Mouse (Mus musculus) mouse embryonic stem cell (cell line): ENCODE results near the gene Copz1.
"Not testable (repeated sequence)": the region's sequence is repeated elsewhere in the genome, so short reads cannot be mapped to it uniquely, and the experiment has no call there.

ENCODE experiments used
- in situ Hi-C, 2 experiments: fragments of 300-500 bp; cut with MboI; formaldehyde crosslinking; loops; 1 replicate in 1 of 2; 3 replicates in 1 of 2; pipeline ENCODE4 v1.14.3; 2019 to 2020; ENCODE audit warnings: low sequenced_read_pairs in 2 of 2, low pct_unique_long_range_greater_than_20kb in 1 of 2, mixed read lengths in 1 of 2; ENCODE audit not compliant: unreplicated experiment in 1 of 2

Copz1 gene

DNA sequence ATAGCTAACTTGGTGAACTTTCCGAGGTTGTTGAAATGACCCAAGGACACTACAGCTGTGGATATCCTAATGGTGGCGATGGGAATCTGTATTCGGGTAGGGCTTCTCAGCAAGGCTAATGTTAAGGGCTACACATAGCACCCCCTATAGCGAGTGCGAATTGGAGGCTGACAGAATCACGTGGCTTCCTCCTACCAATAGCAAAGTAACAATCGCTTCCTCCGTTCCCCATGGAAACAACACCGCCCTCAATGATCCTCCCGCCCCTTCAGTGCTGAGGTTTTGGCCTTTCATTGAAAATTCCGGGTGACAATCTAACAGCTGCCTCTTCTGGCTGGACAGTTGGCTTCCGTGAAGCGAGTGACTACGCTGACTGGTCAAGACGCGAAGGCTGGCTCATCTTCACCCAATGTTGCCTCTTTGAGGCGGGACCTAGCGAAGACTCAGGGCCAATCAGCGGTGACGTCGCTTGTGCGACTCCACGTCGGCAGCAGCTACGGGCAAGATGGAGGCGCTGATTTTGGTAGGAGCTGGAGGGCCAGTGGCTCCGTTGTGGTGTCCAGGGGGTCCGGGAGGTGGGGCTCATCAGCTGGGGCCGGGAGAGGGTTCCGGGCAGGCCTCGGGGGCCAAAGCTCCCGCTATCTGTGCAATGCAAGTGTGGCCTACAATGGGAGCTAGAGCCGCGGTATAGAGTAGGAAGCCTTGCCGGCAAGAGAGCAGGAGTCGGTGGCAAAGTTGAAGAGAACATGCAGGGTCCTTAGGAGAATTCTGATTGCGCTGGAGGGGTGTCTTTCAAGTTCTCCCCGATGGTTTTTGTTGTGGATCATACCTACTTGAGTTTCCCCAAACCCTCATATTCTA is at the start of gene Copz1:
Gene Copz1 (plus strand): TSS at position 296 of the 861 bp plus-strand sequence.
- in situ Hi-C loops: no loop called here

DNA sequence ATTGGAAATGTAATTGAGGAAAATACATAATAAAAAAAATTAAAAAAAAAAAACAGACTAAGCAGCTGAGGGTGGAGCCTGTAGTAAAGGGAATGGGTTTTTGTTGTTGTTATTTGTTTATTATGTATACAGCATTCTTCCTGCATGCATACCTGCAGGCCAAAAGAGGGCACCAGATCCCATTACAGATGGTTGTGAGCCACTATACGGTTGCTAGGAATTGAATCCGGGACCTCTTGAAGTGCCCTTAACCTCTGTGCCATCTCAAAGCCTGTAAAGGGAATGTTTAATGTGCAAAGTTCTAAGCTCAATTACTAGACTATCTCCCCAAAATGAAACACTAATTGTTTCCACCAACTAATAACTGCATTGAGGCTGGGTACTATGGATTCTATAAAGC is 48.4 kb upstream of the Copz1 start:
- in situ Hi-C loops: no loop called here

DNA sequence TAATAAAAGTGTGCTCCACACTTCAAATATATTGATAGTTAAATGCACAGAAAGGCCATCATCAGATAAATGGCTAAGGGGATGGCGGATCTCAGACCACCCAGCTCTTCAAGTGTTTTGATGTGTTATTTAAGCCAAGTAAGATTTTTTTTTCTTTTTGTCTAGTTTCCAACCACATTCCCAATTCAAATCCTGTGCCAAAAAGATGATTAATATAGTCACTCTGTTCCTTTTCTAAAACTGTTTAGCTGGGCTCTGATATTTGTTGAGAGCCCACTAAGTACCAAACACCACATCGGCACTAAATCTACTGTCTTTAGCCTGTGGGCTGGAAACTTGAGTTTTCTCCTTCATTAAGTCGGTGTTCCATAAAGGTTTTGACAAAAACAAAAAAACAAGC is 45.5 kb upstream of the Copz1 start:
- in situ Hi-C loops: no loop called here

DNA sequence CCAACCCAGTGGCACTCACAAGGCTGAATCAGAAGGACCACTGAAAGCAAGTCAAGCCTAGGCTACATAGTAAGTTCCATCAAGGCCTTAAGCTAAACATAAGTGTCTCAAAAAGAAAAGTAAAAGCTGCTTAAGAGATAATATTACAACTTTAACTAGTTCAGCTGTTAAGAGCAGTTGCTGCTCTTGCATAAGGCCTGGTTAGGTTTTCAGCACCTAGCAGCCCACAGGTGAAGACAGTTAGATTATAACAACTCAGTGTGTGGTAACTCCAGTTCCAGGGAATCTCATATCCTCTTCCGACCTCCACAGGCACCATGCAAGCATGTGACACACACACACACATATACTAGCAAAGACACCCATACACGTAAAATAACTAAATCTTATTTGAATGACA is 44.9 kb upstream of the Copz1 start:
- in situ Hi-C loops: no loop called here

DNA sequence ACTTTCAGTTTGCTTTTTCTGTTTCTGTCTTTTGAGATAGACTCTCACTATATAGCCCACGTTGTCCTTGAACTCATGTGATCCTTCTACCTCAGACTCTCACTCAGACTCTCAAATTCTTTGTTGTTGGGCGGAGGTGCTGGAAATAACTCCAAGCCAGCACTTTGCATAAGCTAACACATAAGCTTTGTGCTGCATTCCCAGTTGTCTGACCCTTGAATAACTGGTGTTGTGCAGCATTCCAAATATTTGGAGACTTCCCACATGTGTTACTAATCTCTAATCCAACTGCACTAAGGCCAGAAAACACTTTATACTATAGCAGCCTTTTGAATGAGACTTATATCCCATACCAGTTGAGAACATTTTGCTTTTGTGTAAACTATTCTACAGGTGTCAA is 43.6 kb upstream of the Copz1 start:
- in situ Hi-C loops: no loop called here

DNA sequence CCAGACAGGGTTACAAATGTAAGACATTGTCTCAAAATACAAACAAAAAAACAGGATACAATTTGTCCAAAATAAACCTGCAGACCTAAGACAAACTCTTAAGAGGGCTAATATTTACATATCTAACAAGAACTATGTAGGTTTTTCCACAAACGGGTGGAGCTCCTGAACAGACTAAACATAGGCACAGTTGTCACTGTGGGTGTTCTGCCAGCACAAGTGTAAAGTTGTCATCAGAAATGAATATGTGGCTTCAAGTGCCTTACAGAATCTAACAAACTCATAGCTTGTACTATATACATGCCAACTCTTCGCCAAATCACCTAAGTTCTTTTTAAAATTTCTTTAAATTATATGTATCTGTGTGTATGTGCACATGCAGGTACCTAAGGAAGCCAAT is 39.4 kb upstream of the Copz1 start:
- in situ Hi-C loops: no loop called here

DNA sequence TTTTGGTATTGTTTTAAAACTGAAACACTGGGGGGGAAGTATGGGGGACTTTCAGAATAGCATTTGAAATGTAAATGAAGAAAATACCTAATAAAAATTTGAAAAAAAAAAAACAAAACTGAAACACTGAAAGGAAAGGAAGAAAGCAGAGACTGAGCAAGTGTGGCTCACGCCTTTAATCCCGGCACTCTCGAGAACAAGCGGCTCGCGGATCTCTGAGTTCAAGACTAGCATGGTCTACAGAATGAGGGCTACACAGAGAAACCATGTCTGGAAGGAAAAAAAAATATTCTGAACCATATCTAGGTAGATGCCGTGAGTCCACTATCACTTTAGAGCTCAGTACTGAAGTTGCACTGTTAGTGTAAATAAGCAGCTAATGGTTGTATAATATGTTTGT is 35.2 kb upstream of the Copz1 start:
- in situ Hi-C loops: no loop called here

DNA sequence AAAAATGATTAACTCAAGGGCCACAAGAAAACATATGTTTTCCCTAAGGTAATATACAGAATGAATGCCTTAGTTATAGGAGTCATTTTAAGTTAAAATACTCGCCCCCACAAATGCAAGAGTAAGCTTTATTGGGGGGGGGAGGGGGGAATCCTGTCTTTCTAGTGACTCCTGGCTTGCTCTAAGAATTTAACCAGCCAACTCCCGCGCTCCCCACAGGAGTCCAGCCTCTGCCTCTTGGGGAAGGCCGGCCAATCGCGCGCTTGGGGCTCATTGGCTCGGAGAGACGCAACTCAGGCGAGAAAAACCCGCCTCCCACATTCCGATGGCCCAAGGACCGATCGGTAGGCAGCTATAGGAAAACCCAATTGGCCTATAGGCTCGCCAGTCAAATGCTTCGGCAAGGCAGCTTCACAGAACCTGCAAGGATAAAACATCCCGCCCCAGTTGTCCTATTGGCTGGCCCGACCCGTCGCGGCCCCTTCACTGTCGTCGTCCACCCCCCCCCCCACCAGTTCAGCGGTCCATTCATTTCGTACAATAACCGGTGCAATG is 33.3 kb upstream of the Copz1 start:
- in situ Hi-C loops: no loop called here

DNA sequence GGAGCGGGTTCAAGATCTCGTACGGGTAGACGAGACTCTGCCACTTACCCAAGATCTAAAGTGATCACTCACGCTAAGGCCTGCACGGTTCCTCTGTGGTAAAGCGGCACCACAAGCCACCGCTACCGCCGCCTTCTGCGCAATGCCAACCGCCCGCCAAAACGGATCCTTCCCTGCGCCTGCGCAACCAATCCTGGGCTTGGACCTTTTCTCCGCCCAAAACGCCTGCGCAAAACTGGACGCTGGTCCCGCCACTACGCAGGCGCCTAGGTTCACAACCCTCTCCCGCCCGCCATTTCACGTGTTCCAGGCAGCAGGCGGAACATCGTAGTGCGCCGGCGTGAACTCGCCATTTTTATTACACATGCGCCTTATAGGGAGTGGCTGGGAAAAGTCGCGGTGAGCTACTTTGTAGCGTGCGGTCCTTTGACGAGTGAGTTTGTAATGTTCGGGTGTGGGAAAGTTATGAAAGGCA is 32.8 kb upstream of the Copz1 start, which contains the start of gene Cbx5:
Gene Cbx5 (minus strand): TSS at position 132 of the 475 bp plus-strand sequence.
- in situ Hi-C loops: no loop called here

DNA sequence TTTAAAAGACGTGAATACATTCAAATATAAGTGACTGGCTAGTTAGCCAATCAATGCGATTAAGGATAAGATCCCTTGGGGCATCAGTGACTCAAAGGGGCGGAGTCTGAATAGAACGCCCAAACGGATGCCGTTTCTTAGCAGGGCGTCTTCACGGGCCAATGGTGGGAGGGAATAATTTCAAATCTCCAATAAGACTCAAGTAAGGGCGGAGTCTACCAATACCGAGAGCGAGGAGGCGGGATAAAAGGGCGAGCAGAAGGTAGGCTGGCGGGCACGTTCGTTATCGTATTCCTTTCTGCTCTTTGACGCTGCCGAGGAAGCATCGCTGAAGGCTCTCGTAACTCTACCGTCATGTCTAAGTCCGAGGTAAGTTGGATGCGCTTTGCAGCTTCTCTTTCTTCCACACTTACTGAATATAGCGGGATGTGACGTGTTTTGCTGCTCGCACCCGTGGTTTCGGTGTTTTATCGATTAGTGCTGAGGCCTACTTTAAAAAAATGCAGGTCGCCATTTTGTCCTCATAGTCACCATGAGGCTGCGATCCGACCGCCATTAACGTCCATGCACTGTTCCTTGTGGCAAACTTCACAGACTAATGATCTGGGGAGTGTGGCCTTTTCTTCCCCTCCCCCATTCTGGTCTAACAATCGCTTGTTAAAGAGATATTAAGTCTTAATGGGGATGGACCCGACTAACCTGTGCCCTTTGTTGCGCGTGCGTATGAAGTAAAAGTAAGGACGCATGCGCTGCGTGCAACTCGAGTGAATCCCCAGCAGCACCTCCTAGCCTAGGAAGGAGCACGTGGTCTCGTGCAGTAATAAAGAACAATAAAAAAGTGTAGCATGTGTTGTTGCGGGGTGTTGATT is 32.1 kb upstream of the Copz1 start, which contains the start of gene Hnrnpa1:
Gene Hnrnpa1 (plus strand): TSS at position 273 of the 869 bp plus-strand sequence.
- in situ Hi-C loops: no loop called here

DNA sequence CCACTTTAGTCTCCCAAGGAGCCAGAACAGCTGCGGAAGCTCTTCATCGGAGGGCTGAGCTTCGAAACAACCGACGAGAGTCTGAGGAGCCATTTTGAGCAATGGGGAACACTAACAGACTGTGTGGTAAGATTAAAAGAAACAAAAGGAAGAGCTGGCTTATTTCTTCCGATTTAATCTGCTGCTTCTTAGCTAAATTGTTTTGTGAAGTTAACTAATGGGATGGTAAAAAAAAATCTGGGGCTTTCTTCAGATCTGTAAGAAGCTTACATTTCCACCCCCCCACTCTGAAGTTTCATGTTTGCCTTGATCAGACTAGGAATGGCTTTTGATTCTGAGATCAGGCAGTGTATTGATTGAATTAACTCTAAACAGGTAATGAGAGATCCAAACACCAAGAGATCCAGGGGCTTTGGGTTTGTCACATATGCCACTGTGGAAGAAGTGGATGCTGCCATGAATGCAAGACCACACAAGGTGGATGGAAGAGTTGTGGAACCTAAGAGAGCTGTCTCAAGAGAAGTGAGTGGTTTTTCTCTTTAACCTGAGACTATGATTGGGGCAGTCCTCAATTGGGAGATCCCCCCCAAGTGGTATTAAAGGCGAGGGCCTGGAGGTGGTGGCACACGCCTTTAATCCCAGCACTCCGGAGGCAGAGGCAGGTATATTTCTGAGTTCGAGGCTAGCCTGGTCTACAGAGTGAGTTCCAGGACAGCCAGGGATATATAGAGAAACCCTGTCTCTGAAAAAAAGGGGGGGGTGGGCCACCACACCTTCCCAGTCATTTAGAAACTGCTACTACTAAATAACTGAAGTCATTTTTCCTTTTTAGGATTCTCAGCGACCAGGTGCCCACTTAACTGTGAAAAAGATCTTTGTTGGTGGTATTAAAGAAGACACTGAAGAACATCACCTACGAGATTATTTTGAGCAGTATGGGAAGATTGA is 31.2 kb upstream of the Copz1 start:
- in situ Hi-C loops: not testable (repeated sequence)

DNA sequence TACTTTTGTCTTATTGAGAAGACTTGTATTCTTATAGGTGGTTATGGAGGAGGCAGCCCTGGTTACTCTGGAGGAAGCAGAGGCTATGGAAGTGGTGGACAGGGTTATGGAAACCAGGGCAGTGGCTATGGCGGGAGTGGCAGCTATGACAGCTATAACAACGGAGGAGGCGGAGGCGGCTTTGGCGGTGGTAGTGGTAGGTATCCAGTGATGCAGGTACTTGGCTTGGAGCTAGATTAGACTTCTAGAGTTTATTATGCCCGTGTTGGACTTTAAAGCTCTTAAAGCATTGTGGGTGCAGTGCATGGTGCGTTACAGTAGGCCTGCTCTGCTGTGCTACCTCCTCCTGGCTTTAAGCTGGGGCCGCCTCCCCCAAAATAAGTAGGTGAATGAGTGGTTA is 29.6 kb upstream of the Copz1 start:
- in situ Hi-C loops: no loop called here

DNA sequence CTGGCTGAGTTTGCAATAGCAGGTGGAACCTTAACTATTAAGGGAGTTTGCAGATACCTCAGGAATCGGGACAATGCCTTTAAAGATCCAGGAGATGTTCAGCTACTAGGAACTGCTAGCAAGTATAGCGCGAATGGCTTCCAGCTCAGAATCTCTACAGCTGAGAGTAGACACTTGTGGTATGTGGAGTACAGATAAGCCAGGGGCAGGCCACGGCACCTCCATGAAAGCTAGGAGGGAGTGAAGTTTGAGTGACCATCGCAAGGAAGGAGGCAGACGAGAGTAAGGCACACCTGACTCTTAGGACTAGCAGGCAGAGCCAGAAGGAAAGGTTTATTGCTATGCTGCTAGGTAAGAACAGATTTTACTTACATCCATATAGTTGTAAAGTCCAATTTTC is 26.9 kb upstream of the Copz1 start:
- in situ Hi-C loops: no loop called here

DNA sequence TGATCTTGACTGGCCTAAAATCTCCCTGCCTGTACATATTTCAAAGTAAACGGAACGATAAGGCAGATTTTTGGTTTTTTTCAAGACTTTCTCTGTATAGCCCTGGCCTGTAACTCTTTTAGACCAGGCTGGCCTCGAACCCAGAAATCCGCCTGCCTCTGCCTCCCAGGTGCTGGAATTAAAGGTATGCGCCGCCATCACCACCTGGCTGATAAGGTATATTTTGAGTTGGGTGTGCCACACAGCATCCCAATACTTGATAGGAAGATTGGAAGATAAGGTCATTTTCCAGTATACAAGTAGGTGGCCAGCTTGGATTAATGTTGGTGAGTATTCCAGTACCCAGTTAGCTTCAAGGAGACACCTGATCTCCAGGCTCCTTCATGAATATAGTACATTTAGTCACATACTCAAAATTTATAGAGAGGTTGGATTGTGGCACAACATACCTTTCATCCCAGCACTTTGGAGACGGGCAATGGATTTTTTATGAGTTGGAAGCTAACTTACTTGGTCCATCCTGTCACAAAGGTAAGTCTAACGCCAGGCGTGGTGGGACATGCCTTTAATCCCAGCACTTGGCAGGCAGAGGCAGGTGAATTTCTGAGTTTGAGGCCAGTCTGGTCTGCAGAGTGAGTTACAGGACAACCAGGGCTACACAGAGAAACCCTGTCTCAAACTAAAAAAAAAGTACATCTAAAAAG is 25.3 kb upstream of the Copz1 start:
- in situ Hi-C loops: no loop called here

DNA sequence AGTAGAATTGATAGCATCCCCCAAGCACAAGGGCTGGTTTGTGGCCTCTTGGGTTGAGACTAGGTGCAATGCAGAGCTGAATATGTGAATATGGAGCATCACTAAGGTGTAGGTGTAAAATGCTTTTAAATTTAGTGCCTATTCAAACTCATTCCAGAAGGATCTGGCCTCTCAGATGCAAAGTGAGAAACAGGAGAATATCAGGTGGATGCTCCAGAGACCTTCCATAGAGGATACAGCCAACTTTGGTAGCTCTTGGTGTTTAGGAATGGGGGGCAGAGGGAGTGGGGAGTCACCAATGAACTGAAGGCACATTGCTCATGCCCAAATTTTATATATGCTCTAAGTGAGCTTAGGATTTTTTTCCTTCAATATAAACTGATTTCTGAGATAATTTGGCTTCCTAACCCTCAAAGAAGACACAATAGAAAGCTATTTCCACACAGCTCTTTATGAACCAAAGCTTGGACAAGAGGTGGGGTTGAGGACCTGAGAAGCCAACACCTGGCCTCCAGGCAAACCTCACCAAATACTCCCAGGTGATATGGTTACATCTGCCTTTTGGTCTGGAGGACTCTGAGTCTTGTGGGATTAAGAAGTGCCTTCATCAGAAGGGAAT is 24.6 kb upstream of the Copz1 start:
- in situ Hi-C loops: no loop called here

DNA sequence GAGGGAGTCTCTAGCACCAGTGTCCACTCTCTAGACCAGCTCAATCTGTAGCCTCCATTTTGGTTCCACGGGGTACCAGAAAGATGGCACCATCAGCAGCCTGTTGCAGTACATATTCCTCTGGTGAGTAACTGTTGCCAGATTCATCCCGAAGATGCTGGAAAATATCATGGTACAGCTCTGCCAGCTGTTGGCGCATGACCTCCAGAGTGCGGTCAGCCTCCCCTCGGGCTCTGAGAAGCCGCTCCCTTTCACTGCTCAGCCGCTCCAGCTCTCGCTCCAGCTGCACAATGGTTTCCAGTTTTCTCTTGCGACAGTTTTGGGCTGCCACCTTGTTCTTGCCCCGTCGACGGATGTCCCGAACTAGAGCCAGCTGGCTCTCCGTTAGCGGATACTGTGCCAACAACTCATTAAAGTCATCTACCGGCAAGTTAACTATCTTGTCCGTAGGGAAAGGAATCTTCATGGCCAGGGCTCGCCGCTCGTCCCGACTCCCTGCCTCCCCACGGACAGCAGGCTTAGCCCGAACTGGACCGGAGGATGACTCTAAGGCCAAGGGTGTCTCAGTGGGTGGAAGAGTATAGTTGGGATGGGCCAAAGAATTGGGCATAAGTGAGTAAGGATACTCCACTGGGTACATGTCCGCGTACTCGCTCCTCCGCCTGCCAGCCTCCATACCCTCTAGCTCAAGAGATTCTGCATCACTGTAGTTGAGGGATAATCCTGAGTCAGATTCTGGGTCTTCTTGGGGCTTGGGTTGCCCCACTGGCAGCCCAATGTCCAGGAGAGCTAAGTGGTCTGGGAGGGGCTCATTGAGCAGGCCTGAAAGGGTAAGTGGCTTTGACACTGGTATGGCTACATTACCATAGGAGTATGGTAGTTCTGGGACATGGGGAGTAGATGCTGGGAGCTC is 23.9 kb upstream of the Copz1 start:
- in situ Hi-C loops: no loop called here
